Mouse (Mus musculus) stomach, postnatal 0 days (tissue): ENCODE results near the gene Fez1. TPM values are rescaled to one million over a fixed set of nuclear protein-coding genes. Genes with fewer than 3 reads are reported as not detected.

Experiments
- ATAC-seq: fragments of 200-750 bp; cut with Nextera tagmentation; 2 replicates; pipeline ENCODE4 v1.8.0; 2017; ENCODE audit not compliant: low FRiP score, low TSS enrichment
- DNase-seq: peaks from one replicate; pipeline ENCODE4 v3.0.0-alpha.2; 2016; ENCODE audit warnings: low spot score
- H3K27ac ChIP-seq: fragments of 300-500 bp; sonication (generic); replicated peaks from 2 replicates; pipeline ENCODE4 v1.5.1; 2014; ENCODE audit warnings: mild to moderate bottlenecking, control low read depth
- H3K27me3 ChIP-seq: fragments of 300-500 bp; sonication (generic); 2 replicates; pipeline ENCODE4 v1.6.1; 2014; ENCODE audit warnings: low read length; ENCODE audit not compliant: control insufficient read depth, insufficient read depth
- H3K36me3 ChIP-seq: fragments of 300-500 bp; sonication (generic); 2 replicates; pipeline ENCODE4 v1.6.1; 2014; ENCODE audit warnings: low read length, mixed read lengths; ENCODE audit not compliant: control insufficient read depth, insufficient read depth
- H3K4me1 ChIP-seq: fragments of 300-500 bp; sonication (generic); replicated peaks from 2 replicates; pipeline ENCODE4 v1.6.1; 2014; ENCODE audit warnings: antibody characterized with exemption; ENCODE audit not compliant: control insufficient read depth, insufficient read depth
- H3K4me2 ChIP-seq: fragments of 300-500 bp; sonication (generic); replicated peaks from 2 replicates; pipeline ENCODE4 v1.6.1; 2014; ENCODE audit warnings: low read depth, mild to moderate bottlenecking, control low read depth, moderate library complexity
- H3K4me3 ChIP-seq: fragments of 300-500 bp; sonication (generic); 2 replicates; pipeline ENCODE4 v1.5.1; 2014; ENCODE audit warnings: low read depth, low read length, control low read depth
- H3K9ac ChIP-seq: fragments of 300-500 bp; sonication (generic); 2 replicates; pipeline ENCODE4 v1.6.1; 2014; ENCODE audit warnings: mild to moderate bottlenecking, low read length, control low read depth, mixed read lengths
- H3K9me3 ChIP-seq: fragments of 300-500 bp; sonication (generic); 2 replicates; pipeline ENCODE4 v1.6.1; 2016; ENCODE audit warnings: low read length; ENCODE audit not compliant: control insufficient read depth
- CTCF ChIP-seq: IDR thresholded peaks from 2 replicates; pipeline ENCODE4 v1.5.1; 2016; ENCODE audit warnings: antibody characterized with exemption, low read depth, mild to moderate bottlenecking, moderate library complexity
- EP300 ChIP-seq: optimal IDR thresholded peaks from 2 replicates; pipeline ENCODE3; 2016; ENCODE audit warnings: antibody characterized with exemption
- WGBS: fragments of 180-500 bp; shearing (Covaris S2); extraction: QIAGEN DNeasy Blood & Tissue Kit; methylation state at CpG from one replicate; pipeline ENCODE4 v1.1.7; 2014; 5-methylcytosine and 5-hydroxymethylcytosine counted together
- polyA plus RNA-seq: library from polyadenylated mRNA; unstranded; fragments of >200 nt; fragmentation: Nextera tagmentation; extraction: Ambion mirVana; gene quantifications from 2 replicates; pipeline ENCODE4 v1.2.1, GENCODE M21; 2015

Gene Fez1
- polyA plus RNA-seq, 1 experiment from 2014 or later, result 6.8 TPM

DNA sequence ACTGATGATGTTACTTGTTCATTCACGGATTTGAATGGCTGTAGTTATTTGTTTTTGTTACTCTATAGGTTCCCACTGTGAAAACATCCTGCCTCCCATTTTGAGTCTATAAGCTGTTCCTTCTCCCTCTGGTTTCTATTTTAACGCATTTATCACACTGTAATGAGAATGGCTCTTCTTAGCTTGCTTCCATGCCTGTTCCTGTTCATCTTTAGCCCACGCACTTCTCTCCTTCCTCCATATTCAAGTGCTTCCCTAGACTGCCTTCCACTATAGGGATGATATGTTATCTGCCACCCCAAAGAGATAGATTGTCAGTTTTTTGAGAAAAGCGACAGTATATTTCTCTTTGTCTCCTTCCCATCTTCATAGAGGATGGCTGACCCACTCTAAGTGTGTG, 78.8 kb downstream of the Fez1 start:
- ATAC-seq, result no peak
- no peak overlapping the region for H3K4me2 ChIP-seq
- H3K4me1 ChIP-seq, result no peaks in the 10 kb centered on the region
- H3K9me3 ChIP-seq, result no peaks in the 10 kb centered on the region
- WGBS, result 82% methylated on average over 4 of the region's 4 CpGs
- no peak overlapping the region for H3K4me3 ChIP-seq
- TF ChIP-seq EP300 (no peak), CTCF (no peak)
- H3K27me3 ChIP-seq, result no peaks in the 10 kb centered on the region
- no peaks in the 10 kb centered on the region for H3K36me3 ChIP-seq
- H3K27ac ChIP-seq, result no peak overlapping the region
- no peak overlapping the region for H3K9ac ChIP-seq
- DNase-seq, result no peak

DNA sequence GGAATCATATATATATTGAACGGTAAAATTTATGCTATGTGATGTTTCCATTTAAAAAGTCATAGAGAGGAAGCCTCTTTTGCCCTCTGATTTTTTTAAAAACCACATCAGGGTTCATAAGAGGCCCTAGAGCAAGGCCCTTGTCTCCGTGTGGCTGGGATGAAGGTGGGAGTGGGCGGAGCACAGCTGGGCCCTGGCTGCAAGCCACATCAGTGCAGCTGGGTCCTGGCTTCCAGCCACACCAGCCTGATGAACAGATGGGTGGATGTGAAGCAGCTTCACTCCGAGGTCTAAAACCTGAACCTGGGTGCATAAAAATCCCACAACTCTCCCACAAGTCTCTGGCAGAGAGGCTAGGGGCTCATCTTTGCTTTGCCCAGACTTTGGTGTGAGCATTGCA, 83.8 kb downstream of the Fez1 start:
- Histone ChIP-seq H3K9ac (no peak overlapping the region), H3K27ac (no peak overlapping the region), H3K27me3 (no peaks in the 10 kb centered on the region), H3K36me3 (no peaks in the 10 kb centered on the region), H3K4me3 (no peak overlapping the region), H3K4me2 (no peak overlapping the region), H3K9me3 (no peaks in the 10 kb centered on the region), H3K4me1 (no peaks in the 10 kb centered on the region)
- no peak for ATAC-seq
- 45% methylated on average over 4 of the region's 4 CpGs for WGBS
- DNase-seq, result no peak
- TF ChIP-seq CTCF, result no peak
- no peak for TF ChIP-seq EP300

DNA sequence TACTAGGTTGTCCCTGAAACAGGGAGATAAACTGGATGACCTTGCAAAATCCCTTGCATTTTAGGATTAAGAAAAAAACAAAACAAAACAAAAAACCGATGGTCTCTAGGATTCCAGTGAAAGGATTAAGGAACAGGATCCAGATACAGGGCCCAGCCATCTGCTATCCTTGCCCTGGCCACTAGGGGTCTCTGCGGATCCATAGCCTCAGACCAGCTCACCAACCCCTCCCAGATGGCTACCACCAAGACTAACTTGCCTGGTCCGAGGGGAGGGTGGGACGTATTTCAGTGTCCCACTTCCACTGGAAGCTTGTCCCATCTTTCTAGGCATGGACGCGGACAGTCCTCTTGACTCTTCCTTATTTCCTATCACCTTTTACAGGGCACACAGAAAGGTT, 94.7 kb downstream of the Fez1 start:
- Histone ChIP-seq H3K9ac (0 out of 2 replicates have a peak overlapping the region, but pooled peaks have one; percentile 27), H3K27ac (peak overlapping the region; percentile 83), H3K27me3 (no peaks in the 10 kb centered on the region), H3K36me3 (no peaks in the 10 kb centered on the region), H3K4me3 (no peak overlapping the region), H3K4me1 (no peaks in the 10 kb centered on the region), H3K9me3 (no peaks in the 10 kb centered on the region), H3K4me2 (peak overlapping the region; percentile 15)
- TF ChIP-seq EP300 (no peak), CTCF (peak; percentile 98)
- peak; percentile 75 for DNase-seq
- peak; percentile 39 for ATAC-seq
- 7% methylated on average over 6 of the region's 6 CpGs for WGBS

DNA sequence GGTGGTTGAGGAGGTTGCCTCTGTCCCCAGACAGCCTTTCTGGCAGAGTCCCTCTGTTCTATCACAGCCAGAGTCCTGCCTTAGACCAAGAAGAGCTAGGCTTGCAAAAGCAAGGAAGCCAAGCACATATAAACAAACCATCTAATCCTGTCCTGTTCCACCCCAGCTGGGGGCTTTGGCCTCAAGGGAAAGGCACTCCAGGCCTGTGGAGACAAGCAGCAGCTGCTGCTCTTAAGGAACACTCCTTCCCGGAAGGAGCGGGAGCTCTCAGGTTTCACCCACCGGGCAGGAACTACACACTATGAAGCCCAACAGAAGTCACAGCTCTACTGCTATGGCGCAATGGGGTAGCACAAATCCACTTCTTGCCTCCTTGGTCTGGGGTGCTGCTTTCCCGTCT, 95.3 kb downstream of the Fez1 start:
- Histone ChIP-seq H3K27ac (peak overlapping the region; percentile 83), H3K4me2 (peak overlapping the region; percentile 15; the same call in 1 of the 2 replicates), H3K9ac (no peak overlapping the region), H3K4me3 (no peak overlapping the region), H3K27me3 (no peaks in the 10 kb centered on the region), H3K4me1 (no peaks in the 10 kb centered on the region), H3K9me3 (no peaks in the 10 kb centered on the region), H3K36me3 (no peaks in the 10 kb centered on the region)
- TF ChIP-seq EP300 (no peak), CTCF (no peak)
- peak; percentile 29 for DNase-seq
- ATAC-seq, result peak; percentile 87
- WGBS, result 36% methylated on average over 5 of the region's 5 CpGs

DNA sequence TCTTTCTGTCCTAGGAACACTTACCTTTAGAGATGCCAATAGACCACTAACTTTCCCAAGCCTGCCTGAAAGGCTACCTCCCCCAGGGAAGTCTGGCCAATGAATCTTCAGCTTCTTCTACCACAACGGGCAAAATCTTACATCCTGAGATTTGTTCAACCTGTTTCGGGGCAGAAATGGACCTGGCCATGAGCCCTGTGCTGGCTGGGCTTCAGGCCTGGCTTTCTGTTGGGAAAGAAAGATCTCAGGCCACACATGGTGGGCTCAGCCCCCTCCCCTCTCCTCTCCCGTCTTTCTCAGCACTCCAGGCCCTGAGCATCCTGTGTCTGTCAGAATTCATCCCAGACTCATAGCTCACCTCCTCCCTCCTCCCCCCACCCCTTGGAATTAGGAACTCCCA, 96.9 kb downstream of the Fez1 start:
- Histone ChIP-seq H3K9me3 (no peaks in the 10 kb centered on the region), H3K4me2 (no peak overlapping the region), H3K27me3 (no peaks in the 10 kb centered on the region), H3K4me1 (no peaks in the 10 kb centered on the region), H3K36me3 (no peaks in the 10 kb centered on the region), H3K9ac (no peak overlapping the region), H3K27ac (no peak overlapping the region), H3K4me3 (no peak overlapping the region)
- DNase-seq (no peak), ATAC-seq (no peak)
- WGBS, result 38% methylated on average over 3 of the region's 3 CpGs
- TF ChIP-seq CTCF, result no peak
- TF ChIP-seq EP300, result no peak

DNA sequence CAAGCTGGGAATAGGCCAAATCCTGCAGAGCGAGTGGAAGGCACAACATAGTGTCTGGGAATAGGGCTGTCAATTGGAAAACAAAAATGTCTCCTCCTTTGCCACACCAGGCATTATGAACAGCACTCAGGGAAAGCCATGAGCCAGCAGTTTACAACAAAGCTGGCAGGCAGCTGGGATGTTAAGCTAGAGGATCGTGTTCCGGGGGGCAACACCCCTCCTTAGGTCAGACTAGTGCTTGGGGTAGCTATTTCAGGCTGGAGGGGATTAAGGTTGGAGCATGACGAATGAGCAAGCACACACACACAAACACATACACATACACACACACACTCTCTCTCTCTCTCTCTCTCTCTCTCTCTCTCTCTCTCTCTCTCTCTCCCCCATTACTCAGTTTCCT, 97.8 kb downstream of the Fez1 start:
- no peaks in the 10 kb centered on the region for H3K27me3 ChIP-seq

More for the DNA sequence above, 97.8 kb downstream of the Fez1 start:
- Histone ChIP-seq H3K9ac (no peak overlapping the region), H3K9me3 (no peaks in the 10 kb centered on the region), H3K36me3 (no peaks in the 10 kb centered on the region), H3K4me2 (no peak overlapping the region), H3K4me3 (no peak overlapping the region), H3K4me1 (no peaks in the 10 kb centered on the region), H3K27ac (no peak overlapping the region)
- ATAC-seq (no peak), DNase-seq (no peak)
- no peak for TF ChIP-seq EP300
- no peak for TF ChIP-seq CTCF
- WGBS, result 46% methylated on average over 4 of the region's 4 CpGs
